Mouse (Mus musculus): ENCODE results near the gene Sugt1.
A peak's percentile ranks its signal among the peaks of the same experiment; 100 is the strongest.

Sugt1 gene

GRCm38 (mm10) chr14:79587139-79587851, at the start of gene Sugt1:
Sugt1 (plus strand) TSS chr14:79587691.
- DNase-seq, result peak; percentile 96 to 98

GRCm38 (mm10) chr14:79537921-79538320, 49.6 kb upstream of the Sugt1 start:
- DNase-seq, result no peak

GRCm38 (mm10) chr14:79541606-79542005, 45.9 kb upstream of the Sugt1 start:
- no peak for DNase-seq

GRCm38 (mm10) chr14:79549343-79549742, 38.1 kb upstream of the Sugt1 start:
- DNase-seq, result peak in 1 of 2 experiments; percentile 23

- no peak for DNase-seq
Measured at GRCm38 (mm10) chr14:79551929-79552328, 35.6 kb upstream of the Sugt1 start.

- no peak for DNase-seq
Measured at GRCm38 (mm10) chr14:79552854-79553253, 34.6 kb upstream of the Sugt1 start.

GRCm38 (mm10) chr14:79557796-79558195, 29.7 kb upstream of the Sugt1 start:
- DNase-seq, result no peak

GRCm38 (mm10) chr14:79562745-79563144, 24.7 kb upstream of the Sugt1 start:
- DNase-seq, result peak; percentile 74 to 81

GRCm38 (mm10) chr14:79564784-79565183, 22.7 kb upstream of the Sugt1 start:
- DNase-seq, result no peak

- DNase-seq, result no peak
Measured at GRCm38 (mm10) chr14:79573482-79574191, 13.9 kb upstream of the Sugt1 start.

GRCm38 (mm10) chr14:79574361-79574760, 13.1 kb upstream of the Sugt1 start:
- no peak for DNase-seq

- no peak for DNase-seq
Measured at GRCm38 (mm10) chr14:79583526-79584245, 3.8 kb upstream of the Sugt1 start.

- DNase-seq, result no peak
Measured at GRCm38 (mm10) chr14:79586499-79587138, 872 bp upstream of the Sugt1 start.

- no peak for DNase-seq
Measured at GRCm38 (mm10) chr14:79587852-79588229, 350 bp downstream of the Sugt1 start.

GRCm38 (mm10) chr14:79588534-79588951, 1.1 kb downstream of the Sugt1 start:
- DNase-seq, result no peak

- DNase-seq, result no peak
Measured at GRCm38 (mm10) chr14:79589401-79589800, 1.9 kb downstream of the Sugt1 start.

GRCm38 (mm10) chr14:79590916-79591315, 3.4 kb downstream of the Sugt1 start:
- no peak for DNase-seq

GRCm38 (mm10) chr14:79591611-79592010, 4.1 kb downstream of the Sugt1 start:
- no peak for DNase-seq

- no peak for DNase-seq
Measured at GRCm38 (mm10) chr14:79594069-79594468, 6.6 kb downstream of the Sugt1 start.

- no peak for DNase-seq
Measured at GRCm38 (mm10) chr14:79596602-79597001, 9.1 kb downstream of the Sugt1 start.

- DNase-seq, result no peak
Measured at GRCm38 (mm10) chr14:79605881-79606280, 18.4 kb downstream of the Sugt1 start.

GRCm38 (mm10) chr14:79606392-79606791, 18.9 kb downstream of the Sugt1 start:
- DNase-seq, result no peak

- DNase-seq, result no peak
Measured at GRCm38 (mm10) chr14:79606867-79607266, 19.4 kb downstream of the Sugt1 start.

Data from kidney, postnatal 4 days (tissue).